Mouse (Mus musculus): ENCODE data around the gene Zmat5.

- TF ChIP-seq CTCF (IDR thresholded peaks at IDR 0.05; ENCODE audit: extremely low read depth, insufficient read depth, insufficient read length, insufficient replicate concordance): no peak
- no peak for TF ChIP-seq POLR2A (IDR thresholded peaks at IDR 0.05; ENCODE audit: low read depth, low read length)
Measured at GRCm38 (mm10) chr11:4685071-4685470, 19.4 kb upstream of the Zmat5 start.
